Mouse (Mus musculus) forebrain, embryonic 14.5 days (tissue): ENCODE measurements around the gene Actr1b. TPM values are rescaled to one million over a fixed set of nuclear protein-coding genes. Genes with fewer than 3 reads are reported as not detected.

Experiments used
- ATAC-seq: fragments of 200-750 bp; cut with Nextera tagmentation; 2 replicates; pipeline ENCODE4 v1.8.0; 2017; ENCODE audit warnings: mild to moderate bottlenecking, moderate library complexity
- DNase-seq: peaks from one replicate; pipeline ENCODE4 v3.0.0-alpha.2; 2015; ENCODE audit warnings: low spot score
- H3K27ac ChIP-seq: fragments of 300-500 bp; sonication (generic); 2 replicates; pipeline ENCODE4 v1.5.1; 2014; ENCODE audit warnings: low read depth, mild to moderate bottlenecking, control low read depth, low read length, moderate library complexity
- H3K27me3 ChIP-seq: fragments of 300-500 bp; sonication (generic); replicated peaks from 2 replicates; pipeline ENCODE4 v1.6.1; 2014; ENCODE audit warnings: low read length, control low read depth, mixed read lengths; ENCODE audit not compliant: control insufficient read depth, insufficient read depth
- H3K36me3 ChIP-seq: fragments of 300-500 bp; sonication (generic); 2 replicates; pipeline ENCODE4 v1.6.1; 2014; ENCODE audit warnings: low read length, control low read depth; ENCODE audit not compliant: control insufficient read depth, insufficient read depth
- H3K4me1 ChIP-seq: fragments of 300-500 bp; sonication (generic); 2 replicates; pipeline ENCODE4 v1.6.1; 2014; ENCODE audit warnings: antibody characterized with exemption, low read length, control low read depth; ENCODE audit not compliant: control insufficient read depth, insufficient read depth
- H3K4me2 ChIP-seq: fragments of 300-500 bp; sonication (generic); 2 replicates; pipeline ENCODE4 v1.6.1; 2014; ENCODE audit warnings: mild to moderate bottlenecking, control low read depth, low read length
- H3K4me3 ChIP-seq: fragments of 300-500 bp; sonication (generic); 2 replicates; pipeline ENCODE4 v1.5.1; 2014; ENCODE audit warnings: low read depth, low read length, control low read depth
- H3K9ac ChIP-seq: fragments of 300-500 bp; sonication (generic); 2 replicates; pipeline ENCODE4 v1.6.1; 2014; ENCODE audit warnings: mild to moderate bottlenecking, low read length, control low read depth, moderate library complexity
- H3K9me3 ChIP-seq: fragments of 300-500 bp; sonication (generic); replicated peaks from 2 replicates; pipeline ENCODE4 v1.6.1; 2016; ENCODE audit warnings: low read length, control low read depth, mixed read lengths; ENCODE audit not compliant: control insufficient read depth
- WGBS: fragments of 180-500 bp; shearing (Covaris S2); extraction: QIAGEN DNeasy Blood & Tissue Kit; methylation state at CpG from one replicate; pipeline ENCODE4 v1.1.7; 2014; 5-methylcytosine and 5-hydroxymethylcytosine counted together
- polyA plus RNA-seq: library from polyadenylated mRNA; unstranded; fragments of >200 nt; fragmentation: Nextera tagmentation; extraction: Ambion mirVana; gene quantifications from 2 replicates; pipeline ENCODE4 v1.2.1, GENCODE M21; 2014

The Actr1b gene
- polyA plus RNA-seq = 73.7 and 86.8 TPM in 2 replicates

DNA sequence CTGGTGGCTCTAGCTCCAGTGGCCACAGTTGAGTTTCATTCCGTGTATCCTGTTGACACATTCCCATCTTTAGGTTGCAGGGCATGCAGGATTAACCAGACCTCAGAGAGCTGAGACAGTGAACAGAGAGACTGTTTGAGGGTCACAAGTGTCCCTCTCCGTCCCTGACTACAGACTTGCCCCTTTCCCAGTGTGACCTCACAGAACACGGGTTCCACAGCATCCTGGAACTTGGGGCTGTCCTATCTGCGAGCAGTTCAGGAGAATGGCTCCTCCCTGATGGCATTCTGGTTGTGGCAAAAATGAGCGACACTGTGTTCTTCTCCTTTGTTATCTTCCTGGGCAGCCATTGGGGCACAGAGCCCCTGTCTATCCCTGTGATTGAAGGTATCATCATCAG, at the start of gene Actr1b:
Actr1b (minus strand) TSS at position 112 of the 400 bp plus-strand sequence.
- Histone ChIP-seq H3K27me3 (no peaks in the 10 kb centered on the region), H3K4me2 (no peak within 1 kb of the TSS), H3K27ac (no peak within 1 kb of the TSS), H3K36me3 (no peaks in the 10 kb centered on the region), H3K9me3 (no peaks in the 10 kb centered on the region), H3K4me1 (peaks cover 2% of the 10 kb centered on the region; the same call in 1 of the 2 replicates), H3K4me3 (no peak within 1 kb of the TSS), H3K9ac (no peak within 1 kb of the TSS)
- DNase-seq = no peak
- WGBS = 83% methylated on average over 5 of the region's 5 CpGs
- ATAC-seq = no peak

DNA sequence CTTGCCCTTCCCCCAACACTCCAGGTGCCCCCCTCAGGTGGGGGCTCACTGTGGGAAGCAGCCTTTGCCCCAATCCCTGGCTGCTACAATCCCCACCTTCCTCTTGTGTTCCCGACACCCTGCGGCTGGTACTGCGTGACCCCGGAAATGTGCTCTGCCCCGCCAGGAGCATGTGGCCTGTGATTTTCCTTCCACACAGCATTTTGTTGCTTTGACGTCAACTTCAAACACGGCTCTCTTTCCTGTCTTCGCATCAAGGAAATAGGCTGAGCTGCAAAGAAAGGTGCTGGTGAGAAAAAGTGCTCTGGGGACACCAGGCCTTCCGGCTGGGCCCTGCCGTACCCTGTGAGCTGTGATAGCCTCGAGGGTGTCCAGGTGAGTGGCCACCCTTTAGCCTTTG, 47.3 kb upstream of the Actr1b start, which contains the start of gene Zap70:
Zap70 (plus strand) TSS at position 231 of the 400 bp plus-strand sequence.
- Histone ChIP-seq H3K27ac (no peak within 1 kb of the TSS), H3K9ac (no peak within 1 kb of the TSS), H3K9me3 (no peaks in the 10 kb centered on the region), H3K36me3 (no peaks in the 10 kb centered on the region), H3K4me1 (no peaks in the 10 kb centered on the region), H3K27me3 (no peaks in the 10 kb centered on the region), H3K4me2 (no peak within 1 kb of the TSS), H3K4me3 (no peak within 1 kb of the TSS)
- ATAC-seq (no peak), DNase-seq (no peak)
- WGBS = 90% methylated on average over 11 of the region's 11 CpGs

DNA sequence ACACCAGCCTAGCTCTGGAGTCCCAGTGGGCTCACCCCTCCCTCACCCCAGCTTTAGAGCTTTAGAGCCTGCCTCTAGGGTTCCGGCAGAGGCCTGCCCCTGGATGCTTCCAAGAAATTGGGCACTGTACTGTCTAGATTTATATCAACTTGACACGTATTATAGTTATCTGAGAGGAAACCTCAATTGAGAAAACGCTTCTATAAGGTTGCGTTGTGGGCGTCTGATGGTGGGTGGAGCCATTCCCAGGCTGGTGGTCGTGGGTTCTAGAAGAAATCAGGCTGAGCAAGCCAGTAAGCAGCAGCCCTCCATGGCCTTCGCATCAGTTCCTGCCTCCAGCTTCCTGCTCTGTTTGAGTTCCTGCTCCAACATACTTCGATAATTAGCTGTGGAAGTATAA, 46.8 kb upstream of the Actr1b start:
- H3K4me3 ChIP-seq = no peak overlapping the region
- H3K27ac ChIP-seq = no peak overlapping the region
- no peaks in the 10 kb centered on the region for H3K27me3 ChIP-seq
- no peaks in the 10 kb centered on the region for H3K9me3 ChIP-seq
- H3K9ac ChIP-seq = no peak overlapping the region
- no peaks in the 10 kb centered on the region for H3K4me1 ChIP-seq
- no peak overlapping the region for H3K4me2 ChIP-seq
- ATAC-seq = no peak
- 87% methylated on average over 8 of the region's 8 CpGs for WGBS
- no peaks in the 10 kb centered on the region for H3K36me3 ChIP-seq
- DNase-seq = no peak

DNA sequence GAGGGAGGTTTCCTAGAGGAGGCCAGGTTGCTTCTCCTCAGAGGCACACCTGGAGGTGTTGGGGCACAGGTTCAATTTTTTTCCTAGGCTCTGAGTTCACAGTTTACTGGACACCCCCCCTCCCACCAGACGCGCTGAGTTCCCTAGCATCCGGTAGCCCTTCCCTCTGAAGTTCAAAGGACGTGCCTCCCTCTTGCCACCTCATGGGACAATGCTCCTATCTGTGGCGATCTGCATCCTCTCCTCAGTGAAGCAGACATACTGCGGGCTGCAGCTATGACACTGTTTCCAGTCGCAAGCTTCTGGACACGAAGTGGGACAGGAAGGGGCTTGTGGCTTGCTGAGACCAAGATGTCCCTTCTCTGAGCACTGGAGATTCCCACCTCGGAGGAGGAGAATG, 46.2 kb upstream of the Actr1b start:
- DNase-seq (no peak), ATAC-seq (no peak)
- no peak overlapping the region for H3K9ac ChIP-seq
- WGBS = 92% methylated on average over 9 of the region's 9 CpGs
- H3K27me3 ChIP-seq = no peaks in the 10 kb centered on the region
- H3K4me2 ChIP-seq = no peak overlapping the region
- H3K36me3 ChIP-seq = no peaks in the 10 kb centered on the region
- H3K4me1 ChIP-seq = no peaks in the 10 kb centered on the region
- no peak overlapping the region for H3K27ac ChIP-seq
- H3K4me3 ChIP-seq = no peak overlapping the region
- H3K9me3 ChIP-seq = no peaks in the 10 kb centered on the region

DNA sequence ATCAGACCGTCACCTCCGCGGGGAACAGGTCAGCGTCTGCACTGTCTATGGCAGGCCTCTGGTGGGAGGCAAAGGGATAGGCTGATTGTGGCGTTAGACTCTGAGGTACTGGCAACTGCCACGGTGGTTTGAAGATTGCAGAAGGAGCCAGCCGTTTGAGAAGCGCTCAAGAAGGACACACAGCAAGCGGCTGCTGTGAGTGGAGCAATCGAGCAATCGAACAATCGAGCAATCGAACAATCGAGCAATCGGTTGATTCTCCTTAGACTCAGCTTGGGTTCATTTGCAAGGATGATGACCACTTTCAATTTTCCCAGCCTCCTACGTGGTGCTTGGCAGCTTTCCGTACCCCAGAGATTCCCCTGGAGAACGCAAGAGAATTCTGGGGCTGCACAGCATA, 44.9 kb upstream of the Actr1b start:
- H3K27me3 ChIP-seq = no peaks in the 10 kb centered on the region
- no peak overlapping the region for H3K27ac ChIP-seq
- H3K4me2 ChIP-seq = no peak overlapping the region
- no peaks in the 10 kb centered on the region for H3K9me3 ChIP-seq
- WGBS = 89% methylated on average over 18 of the region's 18 CpGs
- H3K36me3 ChIP-seq = no peaks in the 10 kb centered on the region
- no peak for DNase-seq
- ATAC-seq = no peak
- H3K9ac ChIP-seq = no peak overlapping the region
- H3K4me3 ChIP-seq = no peak overlapping the region
- H3K4me1 ChIP-seq = no peaks in the 10 kb centered on the region

DNA sequence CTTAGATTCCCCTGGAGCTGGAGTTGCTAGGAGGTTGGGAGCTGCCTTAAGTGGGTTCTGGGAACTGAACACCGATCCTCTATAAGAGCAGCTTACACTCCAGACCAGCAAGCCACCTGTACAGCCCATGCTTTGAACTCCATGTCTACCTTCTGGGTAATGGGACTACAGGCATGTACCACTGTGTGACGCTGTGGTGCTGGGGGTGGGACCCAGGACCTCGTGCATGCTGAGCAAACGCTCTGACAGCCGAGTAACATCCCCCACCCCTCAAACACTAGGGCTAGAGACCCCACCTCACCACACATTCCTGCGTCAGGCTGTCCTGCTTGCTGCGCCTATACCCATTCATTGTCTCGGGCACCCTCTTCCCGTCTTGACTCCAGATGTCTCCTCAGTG, 44.3 kb upstream of the Actr1b start:
- Histone ChIP-seq H3K4me2 (no peak overlapping the region), H3K36me3 (no peaks in the 10 kb centered on the region), H3K27ac (no peak overlapping the region), H3K9ac (no peak overlapping the region), H3K9me3 (no peaks in the 10 kb centered on the region), H3K27me3 (no peaks in the 10 kb centered on the region), H3K4me1 (no peaks in the 10 kb centered on the region), H3K4me3 (no peak overlapping the region)
- WGBS = 88% methylated on average over 9 of the region's 9 CpGs
- ATAC-seq (no peak), DNase-seq (no peak)

DNA sequence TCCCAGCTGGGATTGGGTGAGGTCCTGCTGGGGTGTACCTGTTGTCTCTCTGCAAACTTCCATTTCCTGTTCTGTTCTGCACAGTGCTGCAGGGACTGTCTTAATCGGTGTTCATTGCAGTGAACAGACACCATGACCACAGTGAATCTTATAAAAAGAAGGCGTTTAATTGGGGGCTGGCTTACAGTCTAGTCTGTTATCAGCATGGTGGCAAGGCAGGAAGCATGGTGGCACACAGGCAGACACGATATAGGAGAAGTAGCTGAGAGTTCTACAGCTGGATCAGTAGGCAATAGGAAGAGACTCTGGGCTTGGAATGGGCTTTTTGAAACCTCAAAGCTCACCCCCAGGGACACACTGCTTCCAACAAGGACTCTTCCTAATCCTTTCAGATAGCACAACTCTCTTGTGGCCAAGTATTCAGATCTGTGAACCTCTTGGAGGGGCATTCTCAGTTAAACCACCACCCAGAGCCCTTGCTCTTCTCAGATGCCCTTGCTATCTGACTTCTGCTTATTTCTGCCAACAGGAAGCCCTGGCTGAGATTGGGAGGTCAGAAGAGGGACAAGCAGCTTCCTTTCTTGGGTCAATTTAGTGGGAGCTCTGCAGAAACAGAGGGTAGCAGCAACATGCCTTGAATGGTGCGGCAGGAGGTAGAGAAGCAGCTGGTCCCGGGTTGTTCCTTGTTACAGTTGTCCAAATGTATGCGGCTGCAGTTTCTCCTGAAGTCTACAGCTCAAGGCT, 39.9 kb upstream of the Actr1b start:
- Histone ChIP-seq H3K9ac (no peak overlapping the region), H3K4me3 (no peak overlapping the region), H3K27ac (no peak overlapping the region), H3K9me3 (no peaks in the 10 kb centered on the region), H3K4me1 (no peaks in the 10 kb centered on the region), H3K4me2 (no peak overlapping the region), H3K36me3 (no peaks in the 10 kb centered on the region), H3K27me3 (no peaks in the 10 kb centered on the region)
- DNase-seq = no peak
- no peak for ATAC-seq
- WGBS = 84% methylated on average over 6 of the region's 6 CpGs

DNA sequence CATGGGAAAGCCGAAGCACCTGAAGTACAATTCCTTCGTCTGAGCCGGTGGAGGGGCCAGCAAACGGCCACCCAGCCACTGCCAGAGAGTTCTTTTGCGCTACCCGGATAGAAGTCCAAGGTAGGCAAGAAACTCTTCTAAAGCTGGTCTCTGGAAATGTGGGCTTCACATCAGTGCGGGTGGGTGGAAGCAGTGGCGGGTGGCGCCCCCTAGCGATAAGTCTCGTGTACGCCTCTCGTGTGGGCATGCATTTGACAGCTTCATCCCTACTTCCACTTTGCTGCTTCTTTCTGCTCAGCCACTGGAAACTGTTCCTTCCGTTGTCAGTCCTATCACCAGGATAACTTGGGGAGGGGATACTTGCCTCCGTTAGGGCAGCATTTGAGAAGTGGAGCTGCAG, 32.2 kb upstream of the Actr1b start:
- ATAC-seq (no peak), DNase-seq (peak; percentile 29)
- Histone ChIP-seq H3K4me3 (no peak overlapping the region), H3K27ac (no peak overlapping the region), H3K27me3 (0 out of 2 replicates have a peak, but pooled peaks cover 3% of the 10 kb centered on the region), H3K9ac (no peak overlapping the region), H3K4me2 (no peak overlapping the region), H3K36me3 (no peaks in the 10 kb centered on the region), H3K4me1 (peaks cover 4% of the 10 kb centered on the region; the same call in 1 of the 2 replicates), H3K9me3 (no peaks in the 10 kb centered on the region)
- 36% methylated on average over 15 of the region's 15 CpGs for WGBS

DNA sequence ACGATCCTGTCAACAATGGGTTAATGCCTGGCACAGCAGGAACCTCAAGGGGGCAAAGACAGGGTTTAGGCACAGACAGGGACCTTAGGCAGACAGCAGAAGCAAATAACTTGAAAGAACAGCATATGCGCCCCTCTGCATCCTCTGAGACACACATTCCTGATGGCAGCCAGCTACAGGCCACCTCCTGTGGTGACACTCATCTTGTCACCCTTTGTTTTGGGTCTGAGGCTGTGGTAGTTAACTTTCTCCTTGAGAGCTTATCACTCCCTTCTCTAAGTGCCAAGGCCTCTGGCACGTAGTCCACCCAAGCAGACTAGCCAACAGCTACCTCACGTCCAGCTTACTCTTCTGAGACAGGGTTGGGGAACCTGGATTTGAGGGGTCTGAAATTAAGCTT, 31.4 kb upstream of the Actr1b start:
- no peak overlapping the region for H3K27ac ChIP-seq
- DNase-seq (no peak), ATAC-seq (no peak)

More for the DNA sequence above, 31.4 kb upstream of the Actr1b start:
- Histone ChIP-seq H3K36me3 (no peaks in the 10 kb centered on the region), H3K9me3 (no peaks in the 10 kb centered on the region), H3K4me1 (peaks cover 4% of the 10 kb centered on the region; the same call in 1 of the 2 replicates), H3K4me3 (no peak overlapping the region), H3K27me3 (0 out of 2 replicates have a peak, but pooled peaks cover 3% of the 10 kb centered on the region), H3K4me2 (no peak overlapping the region), H3K9ac (no peak overlapping the region)
- WGBS = 34% methylated on average over 4 of the region's 4 CpGs
